Mouse (Mus musculus) monocyte, adult 5-6 weeks (primary cell): ENCODE data around the gene Btbd9. TPM values are rescaled to one million over a fixed set of nuclear protein-coding genes. Genes with fewer than 3 reads are reported as not detected.

Experiments used
- ATAC-seq: fragments of 153-309, 156-312 bp; replicated peaks from 2 replicates; pipeline ENCODE4 v1.8.0; 2017; ENCODE audit warnings: mild to moderate bottlenecking; ENCODE audit not compliant: low TSS enrichment, insufficient number of reproducible peaks, severe bottlenecking, poor library complexity, low FRiP score
- total RNA-seq: library from RNA; stranded (forward); fragments of 200-1000, 200-491, 200-594 nt; gene quantifications from 3 replicates; pipeline ENCODE4 v1.2.3, GENCODE M21; 2017

Gene Btbd9
- total RNA-seq, 1 experiment from 2014 or later, result 25.3 TPM

- no peak for ATAC-seq
Observed at GRCm38 (mm10) chr17:30435478-30435877, 140.8 kb downstream of the Btbd9 start.

GRCm38 (mm10) chr17:30432094-30432493 is 144.2 kb downstream of the Btbd9 start:
- ATAC-seq, result no peak

- ATAC-seq, result no peak
Observed at GRCm38 (mm10) chr17:30430961-30431640, 145.2 kb downstream of the Btbd9 start.

GRCm38 (mm10) chr17:30428661-30429060 is 147.6 kb downstream of the Btbd9 start:
- no peak for ATAC-seq

GRCm38 (mm10) chr17:30423256-30423852 is 152.9 kb downstream of the Btbd9 start:
- ATAC-seq, result no peak

GRCm38 (mm10) chr17:30422278-30422677 is 154.0 kb downstream of the Btbd9 start:
- no peak for ATAC-seq

GRCm38 (mm10) chr17:30421256-30421655 is 155.0 kb downstream of the Btbd9 start:
- no peak for ATAC-seq

GRCm38 (mm10) chr17:30419494-30419893 is 156.8 kb downstream of the Btbd9 start:
- ATAC-seq, result no peak

GRCm38 (mm10) chr17:30418510-30418909 is 157.8 kb downstream of the Btbd9 start:
- no peak for ATAC-seq

GRCm38 (mm10) chr17:30417106-30417505 is 159.2 kb downstream of the Btbd9 start:
- ATAC-seq, result no peak

GRCm38 (mm10) chr17:30415693-30416092 is 160.6 kb downstream of the Btbd9 start:
- no peak for ATAC-seq

GRCm38 (mm10) chr17:30412991-30413390 is 163.3 kb downstream of the Btbd9 start:
- ATAC-seq, result no peak

- no peak for ATAC-seq
Observed at GRCm38 (mm10) chr17:30406002-30406401, 170.3 kb downstream of the Btbd9 start.

GRCm38 (mm10) chr17:30402871-30403270 is 173.4 kb downstream of the Btbd9 start:
- ATAC-seq, result no peak

- no peak for ATAC-seq
Observed at GRCm38 (mm10) chr17:30395261-30395660, 181.0 kb downstream of the Btbd9 start.

- no peak for ATAC-seq
Observed at GRCm38 (mm10) chr17:30392031-30392430, 184.3 kb downstream of the Btbd9 start.

- ATAC-seq, result no peak
Observed at GRCm38 (mm10) chr17:30391220-30391619, 185.1 kb downstream of the Btbd9 start.

- no peak for ATAC-seq
Observed at GRCm38 (mm10) chr17:30389686-30390085, 186.6 kb downstream of the Btbd9 start.

GRCm38 (mm10) chr17:30388817-30389216 is 187.5 kb downstream of the Btbd9 start:
- ATAC-seq, result no peak

GRCm38 (mm10) chr17:30388391-30388790 is 187.9 kb downstream of the Btbd9 start:
- no peak for ATAC-seq
